Mouse (Mus musculus): Measurements from ENCODE around the gene Pikfyve.

Pikfyve gene

DNA sequence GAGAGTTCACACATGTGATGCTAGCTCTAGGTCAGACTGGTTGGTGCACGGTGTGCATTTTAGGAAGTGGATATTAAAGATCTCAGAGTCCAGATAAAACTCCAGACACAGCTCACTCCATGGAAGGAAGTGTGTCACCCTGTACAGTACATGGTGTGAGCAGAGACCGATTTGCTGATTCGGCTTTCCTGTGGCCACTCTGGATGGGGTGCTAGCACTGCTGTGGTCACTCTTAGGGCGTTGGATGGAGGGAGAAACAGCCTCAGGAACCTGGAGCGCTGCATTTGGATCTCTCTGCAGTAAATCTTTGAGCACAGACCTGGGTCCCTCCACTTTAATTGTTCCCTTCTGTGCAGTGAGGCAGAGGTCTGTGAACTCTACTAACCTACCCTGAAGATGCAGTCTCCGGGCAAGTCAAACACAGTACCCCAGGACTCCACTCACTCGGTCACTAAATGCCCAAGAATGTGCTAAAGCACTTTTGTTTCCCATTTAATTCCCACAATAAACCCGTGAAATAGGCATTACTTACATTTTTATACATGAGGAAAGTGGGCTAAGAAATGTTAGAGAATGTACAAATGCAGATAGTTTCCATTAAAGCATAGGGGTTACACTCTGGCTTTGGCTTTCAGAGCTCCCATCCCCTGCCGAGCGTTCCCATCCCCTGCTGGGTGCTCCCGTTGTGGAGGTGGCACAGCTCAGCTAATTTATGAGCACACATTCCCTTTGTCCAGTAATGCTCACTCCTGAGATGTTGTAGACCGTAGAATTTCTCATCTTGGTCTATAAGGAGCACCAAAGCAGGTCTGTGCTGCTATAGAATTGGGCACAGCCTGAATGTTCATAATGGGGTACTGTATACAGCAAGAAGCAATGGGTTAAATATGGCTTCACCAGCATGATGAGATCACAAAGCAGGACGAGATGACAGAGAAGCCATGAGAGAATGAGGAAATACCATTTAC is 127.9 kb downstream of the Pikfyve start:
- no peak for DNase-seq

DNA sequence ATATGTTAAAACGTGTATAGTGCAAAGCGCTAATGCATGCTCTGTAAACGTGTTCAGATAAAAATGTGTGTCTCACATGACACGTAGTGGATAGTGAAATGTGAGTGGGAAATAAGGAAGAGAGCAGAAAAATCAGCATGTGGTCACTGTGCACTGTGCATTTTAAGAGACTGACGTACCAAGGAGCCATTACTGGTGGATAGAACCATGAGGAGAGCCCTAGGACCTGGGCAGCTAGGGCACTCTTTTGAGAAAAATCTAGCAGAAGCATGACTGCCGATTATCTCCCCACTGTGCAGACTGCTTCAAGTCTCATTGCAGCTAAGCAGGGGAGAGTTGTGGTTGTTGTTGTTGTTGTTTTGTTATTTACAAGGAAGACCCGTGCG is 128.5 kb downstream of the Pikfyve start:
- no peak for DNase-seq

All from thymus, postnatal 4 days (tissue).